Mouse (Mus musculus): Measurements from ENCODE around the gene Etfb.

GRCm38 (mm10) chr7:43464864-43465343 is 21.0 kb downstream of the Etfb start:
- TF ChIP-seq CTCF (conservative IDR thresholded peaks at IDR 0.05 in 1 of 2, IDR thresholded peaks at IDR 0.05 in 1 of 2; ENCODE audit: low read depth in 2 of 2, low read length in 2 of 2) (no peak), POLR2A (IDR thresholded peaks at IDR 0.05; ENCODE audit: low read depth, low read length) (no peak), RAD21 (IDR thresholded peaks at IDR 0.05; ENCODE audit: low read depth, low read length) (no peak), MXI1 (IDR thresholded peaks at IDR 0.05; ENCODE audit: low read depth, low read length) (no peak), TCF12 (IDR thresholded peaks at IDR 0.05; ENCODE audit: low read depth, low read length) (no peak), EP300 (IDR thresholded peaks at IDR 0.05; ENCODE audit: low read length) (no peak), POLR2AphosphoS2 (IDR thresholded peaks at IDR 0.05; ENCODE audit: low read depth, low read length) (no peak), JUND (conservative IDR thresholded peaks at IDR 0.05; ENCODE audit: low read depth, low read length) (no peak), ZMIZ1 (IDR thresholded peaks at IDR 0.05; ENCODE audit: low read depth, low read length) (no peak), E2F4 (IDR thresholded peaks at IDR 0.05; ENCODE audit: insufficient replicate concordance, low read depth, low read length) (no peak), ELF1 (IDR thresholded peaks at IDR 0.05; ENCODE audit: low read depth, low read length) (no peak)

All from CH12.LX (cell line).